Mouse (Mus musculus) neural tube, embryonic 14.5 days (tissue): ENCODE results near the gene Naa15. TPM values are rescaled to one million over a fixed set of nuclear protein-coding genes. Genes with fewer than 3 reads are reported as not detected.

Experiments used
- ATAC-seq: fragments of 200-750 bp; cut with Nextera tagmentation; 2 replicates; pipeline ENCODE4 v1.8.0; 2017; ENCODE audit warnings: low read depth, mild to moderate bottlenecking, moderate TSS enrichment, moderate library complexity
- H3K27ac ChIP-seq: fragments of 300-500 bp; sonication (generic); 2 replicates; pipeline ENCODE4 v1.5.1; 2014; ENCODE audit warnings: low read depth, mild to moderate bottlenecking, control low read depth, low read length, moderate library complexity, mixed read lengths
- H3K27me3 ChIP-seq: fragments of 300-500 bp; sonication (generic); 2 replicates; pipeline ENCODE4 v1.6.1; 2014; ENCODE audit warnings: low read length; ENCODE audit not compliant: control insufficient read depth, insufficient read depth
- H3K36me3 ChIP-seq: fragments of 300-500 bp; sonication (generic); 2 replicates; pipeline ENCODE4 v1.6.1; 2014; ENCODE audit warnings: low read length, mixed read lengths; ENCODE audit not compliant: control insufficient read depth, insufficient read depth
- H3K4me1 ChIP-seq: fragments of 300-500 bp; sonication (generic); 2 replicates; pipeline ENCODE4 v1.6.1; 2014; ENCODE audit warnings: low read length; ENCODE audit not compliant: control insufficient read depth, insufficient read depth
- H3K4me2 ChIP-seq: fragments of 300-500 bp; sonication (generic); 2 replicates; pipeline ENCODE4 v1.6.1; 2014; ENCODE audit warnings: mild to moderate bottlenecking, low read depth, low read length, control low read depth
- H3K4me3 ChIP-seq: fragments of 300-500 bp; sonication (generic); 2 replicates; pipeline ENCODE4 v1.5.1; 2014; ENCODE audit warnings: low read depth, low read length, control low read depth, mixed read lengths
- H3K9ac ChIP-seq: fragments of 300-500 bp; sonication (generic); replicated peaks from 2 replicates; pipeline ENCODE4 v1.6.1; 2014; ENCODE audit warnings: low read depth, mild to moderate bottlenecking, control low read depth, low read length, mixed read lengths
- H3K9me3 ChIP-seq: fragments of 300-500 bp; sonication (generic); 2 replicates; pipeline ENCODE4 v1.6.1; 2016; ENCODE audit warnings: low read length; ENCODE audit not compliant: control insufficient read depth
- WGBS: fragments of 180-500 bp; shearing (Covaris S2); extraction: QIAGEN DNeasy Blood & Tissue Kit; methylation state at CpG from one replicate; pipeline ENCODE4 v1.1.7; 2014; 5-methylcytosine and 5-hydroxymethylcytosine counted together
- polyA plus RNA-seq: library from polyadenylated mRNA; unstranded; fragments of >200 nt; fragmentation: Nextera tagmentation; extraction: Ambion mirVana; gene quantifications from 2 replicates; pipeline ENCODE4 v1.2.1, GENCODE M21; 2014

Naa15 gene
- polyA plus RNA-seq, 1 experiment from 2014 or later: 37.2 TPM

GRCm38 (mm10) chr3:51484370-51484769 lies 69.4 kb downstream of the Naa15 start:
- H3K27me3 ChIP-seq: no peaks in the 10 kb centered on the region
- H3K9me3 ChIP-seq: no peaks in the 10 kb centered on the region
- H3K4me3 ChIP-seq: peak overlapping the region; percentile 76
- H3K9ac ChIP-seq: peak overlapping the region; percentile 81
- ATAC-seq: peak; percentile 50; the same call in 1 of the 2 replicates
- WGBS: under 1% methylated on average over 33 of the region's 33 CpGs
- H3K27ac ChIP-seq: peak overlapping the region; percentile 91
- peak overlapping the region; percentile 64 for H3K4me2 ChIP-seq
- H3K4me1 ChIP-seq: peaks cover 18% of the 10 kb centered on the region; the same call in 1 of the 2 replicates
- H3K36me3 ChIP-seq: no peaks in the 10 kb centered on the region

GRCm38 (mm10) chr3:51485347-51485746 lies 70.4 kb downstream of the Naa15 start:
- no peak overlapping the region for H3K9ac ChIP-seq
- H3K4me3 ChIP-seq: peak overlapping the region; percentile 76; the same call in 1 of the 2 replicates
- peak overlapping the region; percentile 64 for H3K4me2 ChIP-seq
- no peak for ATAC-seq
- H3K27me3 ChIP-seq: no peaks in the 10 kb centered on the region
- whole genome bisulfite sequencing: 77% methylated on average over 4 of the region's 4 CpGs
- peaks cover 18% of the 10 kb centered on the region; the same call in 1 of the 2 replicates for H3K4me1 ChIP-seq
- no peaks in the 10 kb centered on the region for H3K36me3 ChIP-seq
- no peaks in the 10 kb centered on the region for H3K9me3 ChIP-seq
- H3K27ac ChIP-seq: no peak overlapping the region

GRCm38 (mm10) chr3:51486491-51487195 lies 71.7 kb downstream of the Naa15 start:
- H3K4me1 ChIP-seq: peaks cover 18% of the 10 kb centered on the region; the same call in 1 of the 2 replicates
- no peak overlapping the region for H3K4me2 ChIP-seq
- no peak overlapping the region for H3K9ac ChIP-seq
- no peaks in the 10 kb centered on the region for H3K9me3 ChIP-seq
- H3K4me3 ChIP-seq: no peak overlapping the region
- ATAC-seq: no peak
- no peaks in the 10 kb centered on the region for H3K27me3 ChIP-seq
- H3K27ac ChIP-seq: no peak overlapping the region
- WGBS: 91% methylated on average over 4 of the region's 4 CpGs
- H3K36me3 ChIP-seq: no peaks in the 10 kb centered on the region

- Histone ChIP-seq H3K36me3 (peaks cover 14% of the 10 kb centered on the region; the same call in 1 of the 2 replicates), H3K9ac (no peak overlapping the region), H3K4me3 (no peak overlapping the region), H3K27me3 (no peaks in the 10 kb centered on the region), H3K4me2 (no peak overlapping the region), H3K4me1 (peaks cover 8% of the 10 kb centered on the region; the same call in 1 of the 2 replicates), H3K9me3 (no peaks in the 10 kb centered on the region), H3K27ac (no peak overlapping the region)
- WGBS: 73% methylated on average over 7 of the region's 7 CpGs
- ATAC-seq: peak; percentile 15; the same call in 1 of the 2 replicates
These were observed 75.3 kb downstream of the Naa15 start for GRCm38 (mm10) chr3:51490088-51490753.

- H3K27ac ChIP-seq: no peak overlapping the region
- H3K36me3 ChIP-seq: peaks cover 14% of the 10 kb centered on the region; the same call in 1 of the 2 replicates
- H3K9ac ChIP-seq: no peak overlapping the region
- WGBS: 92% methylated on average over 13 of the region's 13 CpGs
- H3K9me3 ChIP-seq: no peaks in the 10 kb centered on the region
- H3K4me2 ChIP-seq: no peak overlapping the region
- ATAC-seq: no peak
- no peaks in the 10 kb centered on the region for H3K4me1 ChIP-seq
- no peak overlapping the region for H3K4me3 ChIP-seq
- no peaks in the 10 kb centered on the region for H3K27me3 ChIP-seq
These were observed 78.4 kb downstream of the Naa15 start for GRCm38 (mm10) chr3:51493272-51493838.

GRCm38 (mm10) chr3:51494466-51494865 lies 79.5 kb downstream of the Naa15 start:
- H3K27ac ChIP-seq: no peak overlapping the region
- H3K27me3 ChIP-seq: no peaks in the 10 kb centered on the region
- 91% methylated on average over 2 of the region's 2 CpGs for WGBS
- no peak for ATAC-seq
- no peaks in the 10 kb centered on the region for H3K9me3 ChIP-seq
- H3K4me1 ChIP-seq: no peaks in the 10 kb centered on the region
- H3K4me2 ChIP-seq: no peak overlapping the region
- no peak overlapping the region for H3K4me3 ChIP-seq
- peaks cover 14% of the 10 kb centered on the region; the same call in 1 of the 2 replicates for H3K36me3 ChIP-seq
- H3K9ac ChIP-seq: no peak overlapping the region

- no peak for ATAC-seq
- no peaks in the 10 kb centered on the region for H3K9me3 ChIP-seq
- peaks cover 14% of the 10 kb centered on the region; the same call in 1 of the 2 replicates for H3K36me3 ChIP-seq
- H3K4me3 ChIP-seq: no peak overlapping the region
- H3K4me2 ChIP-seq: no peak overlapping the region
- WGBS: 92% methylated on average over 9 of the region's 9 CpGs
- H3K27ac ChIP-seq: no peak overlapping the region
- no peaks in the 10 kb centered on the region for H3K27me3 ChIP-seq
- H3K4me1 ChIP-seq: no peaks in the 10 kb centered on the region
- H3K9ac ChIP-seq: no peak overlapping the region
These were observed 80.7 kb downstream of the Naa15 start for GRCm38 (mm10) chr3:51495646-51496045.

- WGBS: 97% methylated on average over 1 of the region's 1 CpGs
- H3K27me3 ChIP-seq: no peaks in the 10 kb centered on the region
- no peaks in the 10 kb centered on the region for H3K9me3 ChIP-seq
- no peak overlapping the region for H3K9ac ChIP-seq
- H3K4me1 ChIP-seq: no peaks in the 10 kb centered on the region
- no peak overlapping the region for H3K4me2 ChIP-seq
- H3K36me3 ChIP-seq: peaks cover 14% of the 10 kb centered on the region; the same call in 1 of the 2 replicates
- H3K27ac ChIP-seq: no peak overlapping the region
- no peak for ATAC-seq
- no peak overlapping the region for H3K4me3 ChIP-seq
These were observed 83.0 kb downstream of the Naa15 start for GRCm38 (mm10) chr3:51497978-51498377.

- no peak overlapping the region for H3K27ac ChIP-seq
- H3K9ac ChIP-seq: no peak overlapping the region
- H3K27me3 ChIP-seq: no peaks in the 10 kb centered on the region
- 85% methylated on average over 5 of the region's 5 CpGs for WGBS
- no peak overlapping the region for H3K4me3 ChIP-seq
- ATAC-seq: no peak
- no peak overlapping the region for H3K4me2 ChIP-seq
- peaks cover 8% of the 10 kb centered on the region; the same call in 1 of the 2 replicates for H3K36me3 ChIP-seq
- H3K9me3 ChIP-seq: no peaks in the 10 kb centered on the region
- H3K4me1 ChIP-seq: no peaks in the 10 kb centered on the region
These were observed 83.7 kb downstream of the Naa15 start for GRCm38 (mm10) chr3:51498659-51499058.
